Mouse (Mus musculus) urinary bladder, adult 18-20 months (tissue): ENCODE data around the gene Insig2.
A peak's percentile ranks its signal among the peaks of the same experiment; 100 is the strongest.

Source experiments
- DNase-seq, 2 experiments: peaks; one replicate each; pipeline ENCODE4 v3.0.0; 2022; ENCODE audit warnings: low spot score in 2 of 2, mixed read lengths in 2 of 2

Gene Insig2

GRCm38 (mm10) chr1:121332485-121332884 lies at the start of gene Insig2:
Insig2 (minus strand) TSS chr1:121332589.
- DNase-seq, result no peak

DNA sequence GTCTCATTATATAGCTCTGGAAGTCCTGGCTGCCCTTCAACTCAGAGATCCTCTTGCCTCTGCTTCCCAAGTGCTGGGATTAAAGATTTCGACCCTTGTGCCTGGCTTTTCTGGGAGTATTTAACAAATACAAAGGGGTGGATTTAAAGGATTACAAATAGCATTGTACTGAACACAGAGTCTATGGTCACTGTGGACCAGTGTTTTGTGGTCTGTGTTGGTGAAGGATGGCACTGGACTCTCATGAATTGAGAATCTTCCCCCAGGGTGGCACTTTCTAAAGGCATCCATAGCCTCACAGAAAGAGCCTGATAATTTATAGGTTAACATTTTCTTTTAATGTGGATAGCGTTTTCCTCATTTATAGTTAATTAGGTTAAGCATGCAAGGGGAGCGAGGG lies 49.2 kb upstream of the Insig2 start:
- no peak for DNase-seq

DNA sequence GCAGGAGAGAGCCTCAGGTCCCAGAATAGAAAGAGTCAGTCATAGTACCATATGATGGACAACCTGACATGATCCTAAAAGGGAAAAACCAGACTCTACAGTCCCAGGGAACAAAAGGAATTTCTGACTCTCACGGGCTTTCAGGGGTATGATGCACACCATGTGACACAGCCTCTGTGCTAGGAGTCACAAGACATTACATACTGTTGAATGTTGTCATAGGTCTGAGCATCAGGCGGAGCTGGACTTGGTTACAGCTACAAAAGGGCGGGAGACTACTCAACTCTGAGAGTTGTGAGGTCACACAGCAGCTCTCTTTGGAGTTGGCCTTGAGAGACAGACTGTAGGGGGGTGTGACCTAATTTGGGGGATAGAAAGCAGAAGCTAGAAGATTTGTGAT lies 47.6 kb upstream of the Insig2 start:
- no peak for DNase-seq

GRCm38 (mm10) chr1:121377901-121378300 lies 45.5 kb upstream of the Insig2 start:
- DNase-seq, result no peak

DNA sequence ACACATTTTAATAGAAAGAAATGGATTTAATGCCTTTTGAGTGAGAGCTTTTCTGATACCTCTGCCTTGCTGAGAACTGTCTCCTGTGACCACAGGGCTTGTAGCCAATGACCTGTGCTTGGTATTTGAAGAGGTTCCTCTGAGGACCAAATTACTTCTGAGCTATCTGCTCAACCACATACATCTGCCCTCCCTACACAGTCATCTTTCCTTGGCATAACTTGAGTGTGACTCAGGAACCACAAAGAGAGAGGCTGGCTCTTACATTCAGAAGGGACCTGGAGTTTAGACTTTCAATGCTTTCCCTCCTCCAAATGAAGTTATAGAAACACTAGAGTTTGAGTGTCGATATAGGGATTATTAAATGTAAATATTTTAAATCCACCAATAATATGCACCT lies 45.0 kb upstream of the Insig2 start:
- DNase-seq, result no peak

DNA sequence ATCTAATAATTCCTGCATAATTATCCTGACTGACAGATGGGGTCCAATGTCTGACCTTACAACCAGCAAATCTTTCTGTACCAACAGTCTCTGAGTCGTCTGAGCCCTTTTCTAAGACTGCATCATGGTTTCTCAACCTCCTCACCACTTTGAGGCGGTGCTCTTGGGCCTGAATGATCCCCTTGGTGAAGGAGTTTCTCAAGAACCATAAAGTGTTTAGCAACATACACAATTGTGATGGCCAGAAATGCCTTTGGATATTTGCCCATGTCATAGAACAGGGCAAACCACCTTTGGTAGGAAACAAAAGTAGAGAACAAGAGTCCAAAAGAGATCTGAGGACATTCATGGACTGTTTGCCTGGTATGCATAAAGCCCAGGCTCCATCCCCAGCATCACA lies 41.2 kb upstream of the Insig2 start:
- DNase-seq, result no peak

GRCm38 (mm10) chr1:121372656-121373055 lies 40.3 kb upstream of the Insig2 start:
- DNase-seq, result no peak

GRCm38 (mm10) chr1:121371449-121371848 lies 39.1 kb upstream of the Insig2 start:
- no peak for DNase-seq

DNA sequence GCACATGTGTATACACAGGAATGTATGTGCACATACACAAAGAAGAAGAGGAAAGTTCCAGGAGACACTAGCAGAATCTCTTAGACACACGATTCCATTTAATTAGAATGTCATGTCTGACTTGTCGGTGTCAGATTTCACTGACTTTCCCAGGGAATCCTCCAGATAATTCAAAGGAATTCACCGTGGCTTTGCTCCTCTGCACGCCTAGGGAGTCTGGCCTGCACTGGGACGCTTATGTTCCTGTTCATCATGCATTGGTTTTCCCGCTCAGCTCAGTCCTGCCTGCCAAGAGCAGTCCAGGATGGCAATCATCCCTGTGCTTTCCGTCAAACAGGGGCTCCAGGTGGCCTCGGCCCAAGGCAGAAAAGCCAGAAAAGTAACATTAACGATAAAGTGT lies 34.9 kb upstream of the Insig2 start:
- DNase-seq, result no peak

DNA sequence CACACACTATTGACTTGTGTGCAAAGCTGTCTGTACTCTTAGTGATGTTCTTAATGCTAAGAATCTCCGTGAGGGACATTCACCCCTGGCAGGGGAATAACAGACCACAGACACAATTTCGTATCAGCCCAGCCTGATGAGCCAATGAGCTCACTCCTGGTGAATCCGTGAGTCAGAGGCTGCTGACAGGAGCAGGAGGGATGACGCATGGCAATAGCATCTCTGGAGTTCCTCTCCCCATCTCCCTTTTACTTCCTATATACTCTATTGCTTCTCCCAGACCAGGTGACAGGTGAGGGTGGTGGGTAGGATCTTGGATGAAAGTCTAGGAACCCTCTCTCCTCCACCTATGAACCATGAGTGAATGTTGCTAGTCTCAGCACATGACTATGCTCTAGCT lies 28.2 kb upstream of the Insig2 start:
- DNase-seq, result no peak

- DNase-seq, result no peak
Measured at GRCm38 (mm10) chr1:121359680-121360079, 27.3 kb upstream of the Insig2 start.

GRCm38 (mm10) chr1:121353779-121354178 lies 21.4 kb upstream of the Insig2 start:
- no peak for DNase-seq

DNA sequence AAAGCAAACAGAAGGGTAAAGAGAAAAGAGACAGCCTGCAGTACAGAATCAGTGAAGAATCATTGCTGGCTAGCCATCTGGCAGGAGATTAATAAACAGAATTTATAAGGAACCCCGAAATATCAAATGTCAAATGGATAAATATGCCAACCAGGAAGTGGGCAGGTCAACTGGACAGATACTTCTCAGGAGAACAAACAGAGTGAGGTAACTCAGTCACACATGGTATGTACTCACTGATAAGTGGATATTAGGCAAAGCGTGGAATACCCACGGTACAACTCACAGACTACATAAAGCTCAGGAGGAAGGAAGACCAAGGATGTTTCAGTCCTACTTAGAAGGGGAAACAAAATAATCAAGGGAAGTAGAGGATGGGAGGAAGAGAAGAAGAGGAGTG lies 18.6 kb upstream of the Insig2 start:
- DNase-seq, result no peak

- no peak for DNase-seq
Measured at GRCm38 (mm10) chr1:121350616-121351015, 18.2 kb upstream of the Insig2 start.

DNA sequence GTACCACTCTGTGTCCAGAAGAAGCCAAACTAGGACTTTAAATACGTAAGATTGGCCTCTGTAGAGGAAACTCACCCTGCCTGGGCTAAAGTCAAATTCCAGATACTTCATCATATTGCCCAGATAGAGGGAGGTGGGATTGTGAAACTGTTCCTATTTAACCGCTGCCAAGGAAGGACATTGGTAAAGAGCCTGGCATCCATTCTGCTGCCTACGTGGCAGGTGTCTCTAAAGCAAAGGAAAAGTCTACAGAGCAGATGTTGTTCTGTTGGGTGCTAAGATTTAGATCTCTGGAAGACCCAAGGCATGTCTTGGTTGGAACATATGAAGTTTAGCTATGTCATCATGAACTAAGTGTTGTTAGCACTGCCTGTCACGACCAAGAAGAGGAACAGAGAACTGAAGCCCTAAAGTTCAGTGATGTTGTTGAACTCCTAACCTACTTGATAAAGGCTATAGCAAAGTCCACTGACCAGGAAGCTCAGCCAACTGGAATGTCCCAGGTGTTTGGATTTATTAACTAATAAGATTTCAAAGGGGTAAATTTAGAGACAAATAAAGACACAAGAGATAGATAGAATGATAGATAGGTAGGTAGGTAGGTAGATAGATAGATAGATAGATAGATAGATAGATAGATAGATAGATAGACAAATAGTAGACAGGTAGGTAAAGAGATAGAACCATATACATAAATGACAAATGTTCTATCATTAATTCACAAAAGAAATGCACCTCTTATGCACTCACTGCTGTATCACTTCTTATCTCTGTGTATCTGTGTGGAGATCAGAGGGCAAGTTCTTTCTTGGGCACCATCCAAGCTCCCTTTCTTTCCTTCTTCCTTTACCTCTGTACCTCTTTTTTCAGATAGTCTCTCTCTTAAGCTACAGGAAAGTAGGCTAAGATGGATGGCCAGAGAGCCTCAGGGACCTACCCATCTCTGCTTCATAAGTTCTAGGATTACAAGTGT lies 16.8 kb upstream of the Insig2 start:
- DNase-seq, result no peak

DNA sequence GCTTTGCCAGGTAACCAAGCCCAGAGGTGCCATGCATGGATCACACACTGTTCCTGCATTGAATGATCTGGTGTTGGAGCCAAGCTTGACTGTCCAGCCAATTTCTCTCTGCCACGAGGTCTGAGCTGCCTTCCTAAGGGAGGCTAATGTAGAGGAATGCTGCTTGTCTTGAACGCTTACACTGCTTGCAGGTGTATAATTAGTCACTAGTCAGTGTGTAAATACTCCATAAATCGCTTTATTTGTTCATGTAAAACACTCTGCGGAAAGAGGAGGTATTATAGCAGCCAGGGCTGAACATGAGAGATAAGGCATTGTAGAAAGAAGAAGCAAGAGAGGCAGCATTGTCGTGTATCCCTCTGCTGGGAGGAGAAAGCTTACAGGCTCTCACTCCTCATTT lies 11.6 kb upstream of the Insig2 start:
- no peak for DNase-seq

DNA sequence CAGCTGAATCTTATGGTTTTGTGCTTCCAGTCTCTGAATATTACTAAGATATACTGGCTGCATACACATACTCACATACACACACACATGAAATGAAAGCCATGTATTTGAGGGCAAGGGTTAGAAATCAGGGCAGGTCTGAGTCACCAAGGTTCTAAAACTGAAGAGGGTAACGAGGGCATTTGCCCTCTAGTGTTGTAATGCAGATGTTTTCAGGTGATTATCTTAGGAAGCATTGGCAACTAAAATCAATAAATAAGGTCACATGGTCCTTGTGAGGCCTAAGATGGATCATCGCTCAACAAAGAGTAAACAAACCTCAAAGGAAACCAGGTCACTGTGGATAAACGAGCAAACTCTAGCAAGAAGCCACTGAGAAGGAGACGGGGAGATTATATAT lies 3.4 kb upstream of the Insig2 start:
- DNase-seq, result no peak

- DNase-seq, result no peak
Measured at GRCm38 (mm10) chr1:121333986-121334703, 1.8 kb upstream of the Insig2 start.

DNA sequence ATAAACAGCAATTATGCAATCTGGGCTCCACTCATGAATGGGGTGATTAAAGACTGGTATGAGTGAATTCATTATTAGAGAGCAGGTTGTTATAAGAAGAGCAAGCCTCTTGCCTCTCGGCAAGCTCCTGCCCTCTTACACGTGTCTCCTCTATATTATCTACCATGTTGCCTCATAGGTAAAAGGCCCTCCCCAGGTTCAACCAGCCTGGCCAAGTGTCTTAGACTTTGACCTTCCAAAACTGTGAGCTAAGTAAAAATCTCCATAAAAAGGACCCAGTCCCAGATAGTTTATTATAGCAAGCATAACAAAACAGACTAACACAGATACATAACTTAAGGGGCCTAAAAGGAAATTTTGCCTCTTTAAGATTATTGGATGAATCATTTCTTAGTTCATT lies 1.8 kb downstream of the Insig2 start:
- DNase-seq, result no peak

GRCm38 (mm10) chr1:121329391-121329790 lies 3.0 kb downstream of the Insig2 start:
- no peak for DNase-seq

- no peak for DNase-seq
Measured at GRCm38 (mm10) chr1:121328193-121328555, 4.2 kb downstream of the Insig2 start.

- DNase-seq, result peak; percentile 90 to 92
Measured at GRCm38 (mm10) chr1:121327344-121328192, 4.8 kb downstream of the Insig2 start.
